Mouse (Mus musculus) layer of hippocampus, postnatal 10 days (tissue): ENCODE data around the gene Cdc6. TPM values are rescaled to one million over a fixed set of nuclear protein-coding genes. Genes with fewer than 3 reads are reported as not detected.
A peak's percentile ranks its signal among the peaks of the same experiment; 100 is the strongest.

Experiments used
- DNase-seq, 2 experiments: peaks; one replicate each; pipeline ENCODE4 v3.0.0; 2021; ENCODE audit warnings: low spot score in 2 of 2
- long read RNA-seq: library from polyadenylated mRNA; stranded (forward); transcript quantifications from one replicate; pipeline ENCODE4 v2.0.0, GENCODE M21; 2023
- total RNA-seq, 2 experiments: library from RNA; stranded (reverse); gene quantifications; 2 replicates each; pipeline ENCODE4 v1.2.3; 2021

Gene Cdc6
- 1 to 10 TPM; 1.1 to 2.2 TPM for total RNA-seq
- long read RNA-seq: 0 reads

- peak; percentile 92 to 95 for DNase-seq
These were observed at the start of gene Cdc6 for GRCm38 (mm10) chr11:98907437-98908173. Cdc6 (plus strand) TSS chr11:98907801.

GRCm38 (mm10) chr11:98858759-98859731, 48.6 kb upstream of the Cdc6 start:
- DNase-seq: peak; percentile 91 to 95

GRCm38 (mm10) chr11:98863028-98863750, 44.4 kb upstream of the Cdc6 start, which contains the start of gene Wipf2:
Wipf2 (plus strand) TSS chr11:98863638.
- DNase-seq: peak; percentile 96 to 97

- DNase-seq: peak in 1 of 2 experiments; percentile 74
These were observed 43.7 kb upstream of the Cdc6 start for GRCm38 (mm10) chr11:98863751-98864429.

GRCm38 (mm10) chr11:98867293-98867692, 40.3 kb upstream of the Cdc6 start:
- DNase-seq: peak in 1 of 2 experiments; percentile 40

GRCm38 (mm10) chr11:98869906-98870305, 37.7 kb upstream of the Cdc6 start:
- no peak for DNase-seq

- DNase-seq: no peak
These were observed 36.8 kb upstream of the Cdc6 start for GRCm38 (mm10) chr11:98870791-98871190.

- DNase-seq: no peak
These were observed 36.2 kb upstream of the Cdc6 start for GRCm38 (mm10) chr11:98871416-98871815.

GRCm38 (mm10) chr11:98872040-98872439, 35.6 kb upstream of the Cdc6 start:
- peak in 1 of 2 experiments; percentile 41 for DNase-seq

- no peak for DNase-seq
These were observed 33.7 kb upstream of the Cdc6 start for GRCm38 (mm10) chr11:98873900-98874299.

GRCm38 (mm10) chr11:98877001-98877400, 30.6 kb upstream of the Cdc6 start:
- DNase-seq: no peak

GRCm38 (mm10) chr11:98887703-98888102, 19.9 kb upstream of the Cdc6 start:
- no peak for DNase-seq

- no peak for DNase-seq
These were observed 18.5 kb upstream of the Cdc6 start for GRCm38 (mm10) chr11:98889077-98889476.

GRCm38 (mm10) chr11:98889977-98890376, 17.6 kb upstream of the Cdc6 start:
- no peak for DNase-seq

- DNase-seq: no peak
These were observed 15.2 kb upstream of the Cdc6 start for GRCm38 (mm10) chr11:98892426-98892825.

- DNase-seq: no peak
These were observed 7.0 kb upstream of the Cdc6 start for GRCm38 (mm10) chr11:98900529-98901125.

GRCm38 (mm10) chr11:98902621-98903245, 4.9 kb upstream of the Cdc6 start:
- DNase-seq: no peak

GRCm38 (mm10) chr11:98904577-98904976, 3.0 kb upstream of the Cdc6 start:
- DNase-seq: no peak

GRCm38 (mm10) chr11:98905033-98905432, 2.6 kb upstream of the Cdc6 start:
- no peak for DNase-seq

GRCm38 (mm10) chr11:98905583-98905982, 2.0 kb upstream of the Cdc6 start:
- DNase-seq: no peak
